Mouse (Mus musculus) CD4-positive naive resting alpha-beta T cell, adult 76 days (primary cell): ENCODE results near the gene Vmn2r69. TPM values are rescaled to one million over a fixed set of nuclear protein-coding genes. Genes with fewer than 3 reads are reported as not detected.

Experiments used
- total RNA-seq: library from RNA; stranded (reverse); gene quantifications from one replicate; pipeline ENCODE4 v1.2.4, GENCODE M21; 2023

Gene Vmn2r69
- total RNA-seq = not detected

DNA sequence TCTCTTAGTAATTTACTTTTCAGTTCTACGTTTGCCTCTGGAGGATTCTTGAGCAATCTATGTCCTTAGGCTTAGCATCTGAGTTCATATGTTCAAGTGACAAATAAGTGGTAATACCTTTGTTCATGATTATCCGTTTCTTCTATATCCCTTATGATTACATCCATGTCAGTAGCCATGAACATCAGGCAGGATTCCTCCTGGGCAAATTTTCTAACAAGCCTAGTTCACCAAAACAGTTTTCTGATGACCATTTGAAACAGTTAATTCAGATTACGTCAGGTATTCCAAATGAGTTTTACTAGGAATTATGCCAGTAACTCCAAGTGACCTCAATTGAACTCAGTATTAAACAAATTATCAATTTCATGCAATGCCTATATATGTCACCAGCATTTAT is at the start of gene Vmn2r69:
Vmn2r69 (minus strand) TSS at position 101 of the 400 bp plus-strand sequence.

Other genes with a start within 250 kb of the Vmn2r69 start
- not detected for gene Vmn2r68, start 178.1 kb downstream of the Vmn2r69 start, total RNA-seq
- not detected for gene Vmn2r71, start 147.2 kb upstream of the Vmn2r69 start, total RNA-seq
- not detected for gene Vmn2r70, start 153.3 kb upstream of the Vmn2r69 start, total RNA-seq